Mouse (Mus musculus): Measurements from ENCODE around the gene Pofut2. TPM values are rescaled to one million over a fixed set of nuclear protein-coding genes. Genes with fewer than 3 reads are reported as not detected.

Pofut2 gene
- total RNA-seq, 4 experiments from 2014 or later: 42.1 to 48.1 (median 45.9) TPM

- no peak for DNase-seq (ENCODE audit: low spot score)
Measured at GRCm38 (mm10) chr10:77314711-77315266, 55.8 kb downstream of the Pofut2 start.

DNA sequence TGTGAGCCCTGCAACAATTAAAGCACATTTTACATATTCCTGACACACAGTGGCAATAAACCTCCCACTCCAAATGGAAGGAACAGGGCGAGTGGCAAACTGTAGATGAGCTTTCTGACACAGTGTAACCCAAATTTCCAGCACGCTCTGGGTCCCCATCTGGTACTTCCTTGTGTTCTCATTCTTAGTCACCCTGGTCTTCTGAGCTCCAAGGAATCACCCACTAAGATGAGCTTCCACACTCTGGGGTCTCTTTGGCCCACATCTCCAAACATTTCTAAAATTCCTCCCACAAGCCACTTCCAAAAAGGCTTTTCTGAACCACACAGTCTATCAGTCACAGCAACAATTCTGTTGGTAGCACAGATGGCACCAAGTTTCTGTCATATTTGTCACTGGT is 56.7 kb downstream of the Pofut2 start:
- no peak for DNase-seq (ENCODE audit: low spot score)

Other genes starting within 250 kb of the Pofut2 start
- 1 to 10 TPM; 4.2 to 7.9 (median 6.0) TPM for gene Slc19a1, start 227.0 kb upstream of the Pofut2 start, total RNA-seq (2022)
- gene Col18a1, start 92.7 kb upstream of the Pofut2 start, total RNA-seq (2022): 1 to 10 TPM; 5.5 to 9.3 (median 7.7) TPM
- gene Adarb1, start 159.1 kb downstream of the Pofut2 start, total RNA-seq (2022): 10 to 100 TPM; 12.4 to 17.7 (median 16.4) TPM

Data from heart, adult 8-10 months (tissue).